Mouse (Mus musculus) neural tube, embryonic 13.5 days (tissue): Measurements from ENCODE around the gene Ypel3. TPM values are rescaled to one million over a fixed set of nuclear protein-coding genes. Genes with fewer than 3 reads are reported as not detected.
"Not testable (repeated sequence)": the region's sequence is repeated elsewhere in the genome, so short reads cannot be mapped to it uniquely, and the experiment has no call there.

Experiments used
- ATAC-seq: fragments of 200-750 bp; cut with Nextera tagmentation; 2 replicates; pipeline ENCODE4 v1.8.0; 2017; ENCODE audit warnings: low read depth, mild to moderate bottlenecking, moderate TSS enrichment, moderate library complexity
- H3K27ac ChIP-seq: fragments of 300-500 bp; sonication (generic); replicated peaks from 2 replicates; pipeline ENCODE4 v1.5.1; 2015; ENCODE audit warnings: moderate library complexity, mild to moderate bottlenecking, inconsistent platforms
- H3K27me3 ChIP-seq: fragments of 300-500 bp; sonication (generic); 2 replicates; pipeline ENCODE4 v1.6.1; 2015; ENCODE audit warnings: mild to moderate bottlenecking, inconsistent platforms
- H3K36me3 ChIP-seq: fragments of 300-500 bp; sonication (generic); 2 replicates; pipeline ENCODE4 v1.6.1; 2015; ENCODE audit warnings: mild to moderate bottlenecking, inconsistent platforms
- H3K4me1 ChIP-seq: fragments of 300-500 bp; sonication (generic); replicated peaks from 2 replicates; pipeline ENCODE4 v1.6.1; 2015; ENCODE audit warnings: inconsistent platforms
- H3K4me2 ChIP-seq: fragments of 300-500 bp; sonication (generic); 2 replicates; pipeline ENCODE4 v1.6.1; 2015; ENCODE audit warnings: inconsistent platforms, mild to moderate bottlenecking, moderate library complexity
- H3K4me3 ChIP-seq: fragments of 300-500 bp; sonication (generic); 2 replicates; pipeline ENCODE4 v1.5.1; 2015; ENCODE audit warnings: mild to moderate bottlenecking, inconsistent platforms
- H3K9ac ChIP-seq: fragments of 300-500 bp; sonication (generic); 2 replicates; pipeline ENCODE4 v1.6.1; 2015; ENCODE audit warnings: moderate library complexity, mild to moderate bottlenecking, inconsistent platforms
- H3K9me3 ChIP-seq: fragments of 300-500 bp; sonication (generic); 2 replicates; pipeline ENCODE4 v1.6.1; 2016; ENCODE audit warnings: inconsistent platforms
- WGBS: fragments of 180-500 bp; shearing (Covaris S2); methylation state at CpG from one replicate; pipeline ENCODE4 v1.1.7; 2015; 5-methylcytosine and 5-hydroxymethylcytosine counted together
- polyA plus RNA-seq: library from polyadenylated mRNA; unstranded; fragments of >200 nt; fragmentation: Nextera tagmentation; extraction: Ambion mirVana; gene quantifications from 2 replicates; pipeline ENCODE4 v1.2.1, GENCODE M21; 2015

Gene Ypel3
- polyA plus RNA-seq, result 204 and 215 TPM in 2 replicates

DNA sequence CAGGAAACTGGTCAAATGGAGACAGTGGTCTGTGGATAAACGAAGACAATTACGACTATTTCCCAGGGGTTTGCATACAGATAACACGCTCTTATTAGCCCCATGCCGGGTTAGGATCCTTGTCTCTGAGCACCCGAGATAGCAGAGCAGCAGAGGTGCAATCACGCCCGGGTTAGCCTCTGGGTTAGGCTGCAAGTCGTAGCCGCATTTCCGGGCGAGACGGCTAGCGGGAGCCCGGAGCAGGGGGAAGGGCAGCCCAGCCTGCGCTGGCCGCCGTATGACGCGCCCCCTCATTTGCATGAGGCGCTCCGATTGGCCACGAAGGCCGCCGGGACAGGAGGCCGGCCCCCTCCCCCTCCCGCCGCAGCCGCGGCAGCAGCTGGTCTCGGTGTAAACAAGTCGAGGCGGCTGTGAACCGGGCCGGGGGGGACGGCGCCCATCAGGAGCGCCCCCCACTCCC, at the start of gene Ypel3:
Gene Ypel3 (plus strand): TSS at position 358 of the 460 bp plus-strand sequence.
- Histone ChIP-seq H3K36me3 (peaks cover 29% of the 10 kb centered on the region), H3K27me3 (no peaks in the 10 kb centered on the region), H3K9me3 (no peaks in the 10 kb centered on the region), H3K9ac (peak within 1 kb of the TSS; percentile 99), H3K4me3 (peak within 1 kb of the TSS; percentile 80), H3K4me1 (peaks cover 57% of the 10 kb centered on the region), H3K27ac (peak within 1 kb of the TSS; percentile 93), H3K4me2 (peak within 1 kb of the TSS; percentile 97)
- peak; percentile 80 for ATAC-seq
- under 1% methylated on average over 36 of the region's 37 CpGs for WGBS

DNA sequence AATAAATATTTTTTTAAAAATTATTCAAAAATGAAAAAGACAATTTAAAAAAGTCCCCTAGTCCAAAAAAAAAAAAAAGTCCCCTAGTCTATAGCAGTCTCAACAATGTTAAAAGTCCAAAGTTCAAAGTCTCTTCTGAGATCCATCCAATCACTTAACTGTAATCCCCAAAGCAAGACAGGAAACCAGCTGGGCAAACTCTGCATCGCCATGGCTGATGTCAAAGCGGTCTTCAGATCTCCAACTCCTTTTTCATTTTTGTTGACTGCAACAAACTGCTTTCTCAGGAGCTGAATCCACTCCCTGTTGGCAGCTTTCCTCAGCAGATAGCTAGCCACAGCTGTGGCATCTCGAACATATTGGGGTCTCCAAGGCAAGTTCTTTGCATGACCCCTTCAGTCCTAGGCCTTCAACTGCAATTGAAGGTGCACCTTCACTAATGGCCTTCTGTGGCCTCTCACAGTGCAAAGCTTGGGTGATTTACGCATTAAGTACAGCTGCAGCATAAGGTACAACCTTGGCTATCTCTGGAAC, 46.4 kb upstream of the Ypel3 start:
- H3K9me3 ChIP-seq, H3K36me3 ChIP-seq, H3K4me1 ChIP-seq, H3K4me2 ChIP-seq, H3K27me3 ChIP-seq, H3K4me3 ChIP-seq, H3K9ac ChIP-seq, ATAC-seq, H3K27ac ChIP-seq: not testable (repeated sequence)
- WGBS, result 87% methylated on average over 4 of the region's 4 CpGs

DNA sequence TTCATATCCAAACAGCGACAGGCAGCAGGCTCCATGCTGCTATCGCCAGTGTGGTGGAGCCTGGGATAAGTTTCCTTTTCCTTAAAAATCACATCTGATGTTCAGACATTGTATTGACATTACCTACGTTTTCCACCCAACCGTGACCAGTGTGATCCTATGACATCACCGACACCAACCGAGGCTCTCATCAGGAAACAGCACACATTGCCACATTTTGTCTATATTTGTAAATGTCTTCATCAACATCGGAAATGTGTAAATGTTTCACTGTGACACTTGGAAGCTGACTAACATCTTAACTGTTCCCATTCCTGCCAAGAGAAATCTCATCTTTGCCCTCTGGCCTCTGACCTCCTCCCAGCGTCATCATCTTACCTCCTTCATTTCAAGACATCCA, 40.6 kb upstream of the Ypel3 start:
- H3K27ac ChIP-seq, result no peak overlapping the region
- no peak overlapping the region for H3K4me2 ChIP-seq
- H3K36me3 ChIP-seq, result no peaks in the 10 kb centered on the region
- H3K4me3 ChIP-seq, result no peak overlapping the region
- H3K9ac ChIP-seq, result no peak overlapping the region
- no peaks in the 10 kb centered on the region for H3K9me3 ChIP-seq
- WGBS, result 81% methylated on average over 8 of the region's 8 CpGs
- no peaks in the 10 kb centered on the region for H3K27me3 ChIP-seq
- H3K4me1 ChIP-seq, result no peaks in the 10 kb centered on the region
- no peak for ATAC-seq

DNA sequence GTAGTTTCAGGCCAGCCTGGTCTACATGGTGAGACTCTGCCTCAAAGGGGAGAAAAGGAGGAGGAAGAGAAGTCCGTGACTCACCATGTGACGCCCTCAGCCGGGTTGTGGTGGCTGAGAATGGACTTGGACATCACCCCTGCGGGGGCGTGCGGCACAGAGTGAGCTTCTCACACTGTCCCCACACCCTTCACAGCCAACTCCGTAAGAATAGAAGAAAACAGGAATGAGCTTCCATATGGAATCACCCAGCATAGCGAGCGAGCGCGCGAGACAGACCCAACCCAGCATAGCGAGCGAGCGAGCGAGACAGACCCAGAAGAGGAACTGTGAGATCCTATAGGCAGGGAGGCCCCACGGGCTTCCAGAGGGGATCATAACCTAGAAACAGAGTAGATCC, 37.2 kb upstream of the Ypel3 start:
- ATAC-seq, result no peak
- Histone ChIP-seq H3K9me3 (no peaks in the 10 kb centered on the region), H3K4me2 (no peak overlapping the region), H3K27me3 (no peaks in the 10 kb centered on the region), H3K9ac (no peak overlapping the region), H3K4me1 (no peaks in the 10 kb centered on the region), H3K27ac (no peak overlapping the region), H3K36me3 (no peaks in the 10 kb centered on the region), H3K4me3 (no peak overlapping the region)
- 86% methylated on average over 17 of the region's 17 CpGs for WGBS

DNA sequence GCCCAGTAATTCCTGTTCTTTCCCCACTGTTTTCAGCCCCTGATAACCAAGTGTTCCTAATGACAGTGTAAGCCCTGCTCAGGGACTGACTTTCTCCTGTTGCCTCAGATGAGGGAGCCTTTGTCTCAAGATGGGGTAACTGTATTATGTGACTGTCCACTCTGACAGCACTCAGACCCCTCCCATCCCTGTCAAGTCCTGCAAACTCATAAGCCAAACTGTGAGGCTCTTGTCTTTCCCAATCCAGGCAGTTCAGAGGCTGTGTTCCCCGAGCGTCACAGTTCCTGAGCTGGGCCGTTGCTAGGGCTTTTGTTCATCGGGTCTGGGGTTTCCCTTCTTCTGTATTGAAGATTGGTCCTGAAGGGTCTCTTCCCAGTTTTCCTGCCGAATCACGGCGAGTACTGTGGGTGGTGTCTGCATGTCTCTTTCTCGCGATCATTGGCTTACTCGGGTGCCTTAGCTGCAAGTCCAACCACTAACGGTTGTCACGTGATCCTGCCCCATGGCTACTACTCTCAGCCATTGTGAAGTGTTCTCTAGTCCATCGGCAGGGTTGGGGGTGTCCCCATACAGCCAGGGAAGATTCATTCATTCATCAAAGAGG, 36.5 kb upstream of the Ypel3 start:
- Histone ChIP-seq H3K9me3 (no peaks in the 10 kb centered on the region), H3K4me3 (no peak overlapping the region), H3K4me2 (no peak overlapping the region), H3K9ac (no peak overlapping the region), H3K4me1 (no peaks in the 10 kb centered on the region), H3K27me3 (no peaks in the 10 kb centered on the region), H3K27ac (no peak overlapping the region), H3K36me3 (no peaks in the 10 kb centered on the region)
- ATAC-seq, result no peak
- WGBS, result 78% methylated on average over 13 of the region's 13 CpGs

DNA sequence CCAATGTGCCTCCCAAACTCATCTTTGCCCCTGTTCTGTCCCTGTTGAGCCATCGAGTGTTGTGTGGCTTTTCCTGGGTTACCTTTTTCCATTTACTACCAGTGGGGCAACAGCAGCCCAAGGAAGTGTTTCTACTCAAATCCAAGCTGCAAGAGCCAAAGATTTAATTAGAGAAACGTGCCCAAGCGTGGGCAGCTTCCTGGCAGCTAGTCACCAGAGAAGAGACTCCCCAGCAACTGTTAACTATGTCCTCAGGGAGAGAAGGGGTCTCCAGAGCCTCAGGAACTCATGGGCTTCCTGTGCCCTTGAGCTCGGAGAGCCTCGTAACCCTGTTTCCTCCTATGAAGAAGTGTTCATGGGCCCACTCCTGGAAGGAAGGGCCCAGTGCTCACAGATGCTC, 35.8 kb upstream of the Ypel3 start:
- Histone ChIP-seq H3K36me3 (no peaks in the 10 kb centered on the region), H3K27ac (no peak overlapping the region), H3K27me3 (no peaks in the 10 kb centered on the region), H3K4me3 (no peak overlapping the region), H3K9me3 (no peaks in the 10 kb centered on the region), H3K4me1 (no peaks in the 10 kb centered on the region), H3K9ac (no peak overlapping the region), H3K4me2 (no peak overlapping the region)
- ATAC-seq, result no peak
- 86% methylated on average over 5 of the region's 5 CpGs for WGBS

DNA sequence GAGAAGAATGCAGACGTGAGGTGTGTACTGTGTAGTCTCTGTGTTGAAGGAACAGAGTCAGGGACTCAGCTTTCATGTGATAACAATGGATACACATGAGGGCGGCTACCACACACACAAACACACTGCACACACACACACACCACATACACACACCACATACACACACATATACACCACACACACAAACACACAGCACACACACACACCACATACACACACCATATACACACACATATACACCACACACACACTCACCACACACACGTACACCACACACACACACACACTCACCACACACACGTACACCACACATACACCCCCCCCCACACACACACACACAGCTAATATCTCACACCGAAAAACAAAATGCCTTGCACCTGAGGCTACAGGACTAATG, 35.3 kb upstream of the Ypel3 start:
- no peak for ATAC-seq
- 84% methylated on average over 5 of the region's 5 CpGs for WGBS
- H3K4me1 ChIP-seq, result no peaks in the 10 kb centered on the region
- H3K9ac ChIP-seq, result no peak overlapping the region
- no peaks in the 10 kb centered on the region for H3K36me3 ChIP-seq
- H3K9me3 ChIP-seq, result no peaks in the 10 kb centered on the region
- no peak overlapping the region for H3K27ac ChIP-seq
- no peak overlapping the region for H3K4me3 ChIP-seq
- H3K4me2 ChIP-seq, result no peak overlapping the region
- H3K27me3 ChIP-seq, result no peaks in the 10 kb centered on the region

DNA sequence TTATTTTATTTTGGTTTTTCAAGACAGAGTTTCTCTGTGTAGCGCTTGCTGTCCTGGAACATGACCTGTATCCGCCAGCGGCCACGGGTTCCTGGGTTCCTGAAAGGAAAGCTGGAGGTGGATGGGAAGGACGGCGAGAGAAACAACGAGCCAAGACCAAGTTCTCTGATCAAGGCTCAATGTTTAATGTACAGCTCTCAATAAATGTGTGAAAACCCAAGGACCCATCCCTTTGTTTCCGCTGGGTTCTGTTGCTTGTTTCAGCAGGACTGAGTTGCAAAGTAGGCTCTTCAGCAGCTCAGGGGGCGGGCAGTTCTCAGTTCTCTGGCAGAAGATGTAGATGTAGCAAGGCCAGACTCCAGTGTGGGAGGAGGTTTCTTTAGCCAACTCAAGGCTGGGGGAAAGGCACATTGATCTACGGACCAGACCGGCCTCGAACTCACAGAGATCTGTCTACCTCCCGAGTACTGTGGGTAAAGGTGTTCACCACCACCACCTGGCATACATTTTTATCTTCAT, 34.7 kb upstream of the Ypel3 start:
- Histone ChIP-seq H3K9me3 (no peaks in the 10 kb centered on the region), H3K27me3 (no peaks in the 10 kb centered on the region), H3K4me3 (no peak overlapping the region), H3K4me2 (no peak overlapping the region), H3K36me3 (no peaks in the 10 kb centered on the region), H3K27ac (no peak overlapping the region), H3K9ac (no peak overlapping the region), H3K4me1 (no peaks in the 10 kb centered on the region)
- no peak for ATAC-seq
- WGBS, result 92% methylated on average over 13 of the region's 13 CpGs

DNA sequence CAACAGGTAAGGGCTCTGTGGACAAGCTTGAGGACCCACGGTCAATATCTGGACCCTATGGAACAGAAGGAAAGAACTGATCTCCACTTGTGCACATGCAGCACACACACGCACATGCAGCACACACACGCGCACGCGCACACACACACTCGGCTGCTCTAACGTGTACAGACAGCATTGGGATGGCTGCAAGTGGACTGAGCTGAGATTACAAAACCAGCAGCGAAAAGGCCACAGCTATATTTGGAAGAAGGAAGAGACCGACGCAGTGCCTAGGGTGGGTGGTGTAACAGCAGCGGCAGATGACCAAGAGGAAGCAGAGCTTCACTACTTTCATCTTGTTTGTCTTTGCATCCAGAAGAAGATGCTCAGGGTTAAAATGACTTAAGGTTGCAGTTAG, 30.7 kb upstream of the Ypel3 start:
- WGBS, result 90% methylated on average over 12 of the region's 12 CpGs
- no peak for ATAC-seq
- H3K27ac ChIP-seq, result no peak overlapping the region

DNA sequence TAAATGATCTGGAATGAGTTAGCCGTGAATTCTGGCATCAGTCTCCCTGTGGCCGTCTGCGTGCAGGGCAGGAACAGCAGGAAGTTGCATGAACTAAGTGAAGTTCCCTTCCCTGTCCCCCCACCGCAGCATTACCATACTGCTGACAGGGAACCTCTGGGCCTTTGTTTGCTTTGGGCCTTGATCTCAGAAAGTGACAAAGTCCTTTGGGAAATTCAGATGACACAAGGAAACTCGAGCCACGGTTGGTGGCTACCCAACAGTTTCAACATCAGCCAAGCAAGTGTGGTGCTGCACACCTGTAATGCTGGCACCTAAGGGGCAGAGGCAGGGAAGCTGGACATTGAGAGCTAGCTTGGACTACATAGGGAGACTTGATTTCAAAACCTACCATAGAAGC, 30.0 kb upstream of the Ypel3 start:
- no peaks in the 10 kb centered on the region for H3K9me3 ChIP-seq
- no peaks in the 10 kb centered on the region for H3K36me3 ChIP-seq
- WGBS, result 46% methylated on average over 6 of the region's 6 CpGs
- no peak for ATAC-seq
- no peak overlapping the region for H3K4me2 ChIP-seq
- no peak overlapping the region for H3K27ac ChIP-seq
- H3K9ac ChIP-seq, result no peak overlapping the region
- no peaks in the 10 kb centered on the region for H3K27me3 ChIP-seq
- no peak overlapping the region for H3K4me3 ChIP-seq
- no peaks in the 10 kb centered on the region for H3K4me1 ChIP-seq

More for the DNA sequence above, 30.7 kb upstream of the Ypel3 start:
- Histone ChIP-seq H3K9me3 (no peaks in the 10 kb centered on the region), H3K36me3 (no peaks in the 10 kb centered on the region), H3K4me2 (no peak overlapping the region), H3K4me3 (no peak overlapping the region), H3K27me3 (no peaks in the 10 kb centered on the region), H3K9ac (no peak overlapping the region), H3K4me1 (no peaks in the 10 kb centered on the region)

DNA sequence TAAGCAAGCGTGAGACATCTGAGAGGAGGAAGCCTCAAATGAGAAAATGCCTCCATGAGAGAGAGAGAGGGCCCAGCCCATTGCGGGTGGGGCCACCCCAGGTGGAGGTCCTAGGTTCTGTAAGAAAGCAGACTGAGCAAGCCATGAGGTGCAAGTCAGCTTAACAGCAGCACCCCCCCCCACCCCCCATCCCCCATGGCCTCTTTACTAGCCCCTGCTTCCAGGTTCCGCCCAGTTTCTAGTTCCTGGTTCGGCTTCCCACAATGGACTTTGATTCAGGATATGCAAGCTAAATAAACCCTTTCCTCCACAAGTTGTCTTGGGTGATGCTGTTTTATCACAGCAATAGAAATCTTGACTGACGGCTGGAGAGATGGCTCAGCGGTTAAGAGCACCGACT, 27.9 kb upstream of the Ypel3 start:
- Histone ChIP-seq H3K9ac (no peak overlapping the region), H3K36me3 (no peaks in the 10 kb centered on the region), H3K4me1 (no peaks in the 10 kb centered on the region), H3K9me3 (no peaks in the 10 kb centered on the region), H3K27me3 (no peaks in the 10 kb centered on the region), H3K4me3 (no peak overlapping the region), H3K27ac (no peak overlapping the region), H3K4me2 (no peak overlapping the region)
- no peak for ATAC-seq
- WGBS, result 72% methylated on average over 7 of the region's 7 CpGs

DNA sequence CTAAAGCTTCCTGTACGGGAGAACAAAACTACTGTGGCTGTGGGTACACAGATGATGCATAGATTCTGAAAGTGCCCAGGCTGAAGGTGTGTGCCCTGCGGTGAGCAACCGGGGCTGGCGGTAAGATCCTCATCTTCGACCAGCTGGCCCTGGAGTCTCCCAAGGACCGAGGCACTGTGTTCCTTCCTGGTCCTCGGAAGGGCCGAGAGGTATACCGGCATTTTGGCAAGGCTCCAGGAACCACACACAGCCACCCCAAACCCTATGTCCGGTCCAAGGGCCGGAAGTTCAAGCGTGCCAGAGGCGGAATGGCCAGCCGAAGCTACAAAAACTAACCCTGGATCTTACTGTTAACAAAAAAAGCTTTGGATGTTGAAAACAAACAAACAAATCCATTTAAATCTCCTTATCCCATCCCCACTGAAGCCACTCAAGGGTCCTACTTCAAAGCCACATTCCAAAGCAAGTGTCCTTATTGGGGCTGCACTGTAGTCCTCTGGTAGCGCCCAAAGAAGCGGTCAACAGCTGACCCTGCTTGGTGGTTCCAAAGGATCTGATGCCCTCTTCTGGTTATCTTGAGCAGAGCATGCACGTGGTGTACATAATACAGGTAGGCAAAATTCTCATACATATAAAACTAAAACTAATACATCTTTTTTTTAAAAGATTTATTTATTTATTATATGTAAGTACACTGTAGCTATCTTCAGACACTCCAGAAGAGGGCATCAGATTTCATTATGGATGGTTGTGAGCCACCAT, 27.0 kb upstream of the Ypel3 start:
- 95% methylated on average over 17 of the region's 17 CpGs for WGBS

More for the DNA sequence above, 27.0 kb upstream of the Ypel3 start:
- H3K4me3 ChIP-seq, result no peak overlapping the region
- no peak overlapping the region for H3K27ac ChIP-seq
- H3K9me3 ChIP-seq, result no peaks in the 10 kb centered on the region
- no peak overlapping the region for H3K4me2 ChIP-seq
- no peaks in the 10 kb centered on the region for H3K36me3 ChIP-seq
- H3K4me1 ChIP-seq, result peaks cover 5% of the 10 kb centered on the region; the same call in 1 of the 2 replicates
- H3K9ac ChIP-seq, result no peak overlapping the region
- no peaks in the 10 kb centered on the region for H3K27me3 ChIP-seq
- ATAC-seq, result no peak
